Mouse (Mus musculus): Measurements from ENCODE around the gene Wdfy1. TPM values are rescaled to one million over a fixed set of nuclear protein-coding genes. Genes with fewer than 3 reads are reported as not detected.

Gene Wdfy1
- polyA plus RNA-seq, 1 experiment from 2014 or later = 132 TPM

DNA sequence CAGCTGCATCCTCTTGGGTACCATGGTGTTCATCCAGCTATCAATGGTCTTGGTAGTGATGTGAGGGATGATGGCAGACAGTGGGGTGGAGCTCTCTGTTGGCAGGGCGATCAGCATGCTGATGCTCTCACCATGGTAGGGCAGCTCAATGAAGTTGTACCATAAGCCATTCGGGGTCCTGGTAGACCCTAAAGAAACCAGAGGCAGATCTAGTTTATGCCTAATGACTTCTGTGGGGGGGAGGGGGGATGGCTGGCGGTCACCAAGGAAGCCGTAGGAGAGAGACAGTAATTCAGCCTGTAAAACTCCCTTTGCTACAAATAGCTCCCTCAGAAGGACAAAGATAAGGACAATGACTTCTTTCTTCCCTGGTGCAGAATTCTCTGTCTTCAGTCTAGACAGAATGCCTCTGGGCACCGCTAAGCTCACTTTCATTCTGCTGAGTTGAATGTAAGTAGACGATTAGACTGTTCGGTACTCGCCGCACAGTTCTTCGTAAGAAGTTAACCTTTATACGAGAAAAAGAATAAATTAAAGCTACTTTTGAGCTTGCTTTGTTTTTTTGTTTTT lies 27.0 kb upstream of the Wdfy1 start:
- Histone ChIP-seq H3K4me1 (ENCODE audit: control insufficient read depth, insufficient read depth, low read length) (no peaks in the 10 kb centered on the region), H3K9ac (replicated peaks; ENCODE audit: low read length) (no peak overlapping the region), H3K27me3 (ENCODE audit: control insufficient read depth, insufficient read depth, low read length) (no peaks in the 10 kb centered on the region), H3K4me3 (replicated peaks; ENCODE audit: low read depth, low read length) (no peak overlapping the region), H3K9me3 (ENCODE audit: control insufficient read depth, low read length) (no peaks in the 10 kb centered on the region), H3K27ac (replicated peaks; ENCODE audit: low read depth, low read length) (no peak overlapping the region), H3K4me2 (ENCODE audit: low read length) (no peak overlapping the region), H3K36me3 (ENCODE audit: control insufficient read depth, insufficient read depth, low read length) (no peaks in the 10 kb centered on the region)
- DNase-seq = peak; percentile 43
- WGBS = 73% methylated on average over 11 of the region's 11 CpGs
- ATAC-seq (ENCODE audit: low FRiP score, low TSS enrichment) = no peak

DNA sequence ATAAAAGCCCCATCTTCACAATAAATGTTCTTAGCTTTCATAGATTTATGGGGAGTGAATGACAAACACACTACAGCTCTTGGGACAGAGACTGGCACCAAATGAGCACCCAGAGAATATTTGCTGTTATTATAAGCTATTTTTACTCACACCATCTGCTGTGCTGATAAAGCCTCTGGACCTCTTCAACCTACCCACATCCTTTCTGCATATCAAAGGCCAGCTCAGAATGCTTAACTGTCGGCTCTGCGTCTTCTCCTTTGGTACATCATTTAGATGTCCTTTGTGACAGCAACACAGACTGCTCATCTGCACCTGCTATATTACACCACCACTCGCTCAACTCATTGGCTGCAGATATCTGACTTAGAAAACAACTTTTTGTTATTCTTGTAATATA lies 21.1 kb upstream of the Wdfy1 start:
- H3K27me3 ChIP-seq (ENCODE audit: control insufficient read depth, insufficient read depth, low read length) = no peaks in the 10 kb centered on the region
- no peaks in the 10 kb centered on the region for H3K36me3 ChIP-seq (ENCODE audit: control insufficient read depth, insufficient read depth, low read length)
- no peaks in the 10 kb centered on the region for H3K9me3 ChIP-seq (ENCODE audit: control insufficient read depth, low read length)
- H3K4me1 ChIP-seq (ENCODE audit: control insufficient read depth, insufficient read depth, low read length) = no peaks in the 10 kb centered on the region
- DNase-seq = no peak
- H3K9ac ChIP-seq (replicated peaks; ENCODE audit: low read length) = no peak overlapping the region
- 75% methylated on average over 3 of the region's 3 CpGs for WGBS
- no peak overlapping the region for H3K4me2 ChIP-seq (ENCODE audit: low read length)
- H3K27ac ChIP-seq (replicated peaks; ENCODE audit: low read depth, low read length) = no peak overlapping the region
- no peak overlapping the region for H3K4me3 ChIP-seq (replicated peaks; ENCODE audit: low read depth, low read length)
- no peak for ATAC-seq (ENCODE audit: low FRiP score, low TSS enrichment)

DNA sequence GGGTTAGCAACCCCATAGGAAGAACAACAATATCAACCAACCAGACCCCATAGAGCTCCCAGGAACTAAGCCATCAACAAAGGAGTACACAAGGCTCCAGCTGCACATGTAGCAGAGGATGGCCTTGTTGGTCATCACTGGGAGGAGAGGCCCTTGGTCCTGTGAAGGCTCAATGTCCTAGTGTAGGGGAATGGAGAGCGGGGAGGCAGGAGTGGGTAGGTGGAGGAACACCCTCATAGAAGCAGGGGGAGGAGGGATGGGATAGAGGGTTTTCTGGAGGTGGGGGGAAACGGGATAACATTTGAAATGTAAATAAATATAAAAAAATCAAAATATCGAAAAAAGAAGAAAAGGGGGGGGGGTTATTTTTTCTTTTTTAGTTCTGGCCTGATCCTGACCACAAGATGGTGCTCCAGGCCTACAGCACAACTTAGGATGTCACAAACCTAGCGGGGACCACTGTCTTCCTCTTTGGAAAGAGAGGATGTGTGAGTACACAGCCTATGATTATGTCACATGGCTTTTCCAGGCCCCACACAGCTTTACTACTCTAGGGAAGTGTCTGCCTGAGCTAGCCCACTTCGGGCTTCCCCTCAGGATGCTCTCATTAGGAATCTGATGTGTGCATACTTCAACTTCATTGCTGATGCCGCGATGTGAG lies 10.5 kb upstream of the Wdfy1 start:
- H3K4me2 ChIP-seq (ENCODE audit: low read length) = no peak overlapping the region
- H3K27me3 ChIP-seq (ENCODE audit: control insufficient read depth, insufficient read depth, low read length) = no peaks in the 10 kb centered on the region
- H3K9ac ChIP-seq (replicated peaks; ENCODE audit: low read length) = no peak overlapping the region
- H3K9me3 ChIP-seq (ENCODE audit: control insufficient read depth, low read length) = no peaks in the 10 kb centered on the region
- WGBS = 67% methylated on average over 7 of the region's 7 CpGs
- H3K4me1 ChIP-seq (ENCODE audit: control insufficient read depth, insufficient read depth, low read length) = no peaks in the 10 kb centered on the region
- no peak overlapping the region for H3K27ac ChIP-seq (replicated peaks; ENCODE audit: low read depth, low read length)
- H3K4me3 ChIP-seq (replicated peaks; ENCODE audit: low read depth, low read length) = no peak overlapping the region
- peak; percentile 81 for DNase-seq
- ATAC-seq (ENCODE audit: low FRiP score, low TSS enrichment) = peak; percentile 74; the same call in 1 of the 2 replicates
- peaks cover 23% of the 10 kb centered on the region for H3K36me3 ChIP-seq (ENCODE audit: control insufficient read depth, insufficient read depth, low read length)

- ATAC-seq (ENCODE audit: low FRiP score, low TSS enrichment) (no peak), DNase-seq (no peak)
- H3K9me3 ChIP-seq (ENCODE audit: control insufficient read depth, low read length) = no peaks in the 10 kb centered on the region
- no peak overlapping the region for H3K27ac ChIP-seq (replicated peaks; ENCODE audit: low read depth, low read length)
- no peak overlapping the region for H3K4me2 ChIP-seq (ENCODE audit: low read length)
- WGBS = 86% methylated on average over 3 of the region's 3 CpGs
- H3K4me3 ChIP-seq (replicated peaks; ENCODE audit: low read depth, low read length) = no peak overlapping the region
- no peaks in the 10 kb centered on the region for H3K4me1 ChIP-seq (ENCODE audit: control insufficient read depth, insufficient read depth, low read length)
- H3K9ac ChIP-seq (replicated peaks; ENCODE audit: low read length) = no peak overlapping the region
- no peaks in the 10 kb centered on the region for H3K27me3 ChIP-seq (ENCODE audit: control insufficient read depth, insufficient read depth, low read length)
- H3K36me3 ChIP-seq (ENCODE audit: control insufficient read depth, insufficient read depth, low read length) = peaks cover 57% of the 10 kb centered on the region
These were observed 6.5 kb upstream of the Wdfy1 start for GRCm38 (mm10) chr1:79782433-79782832.

DNA sequence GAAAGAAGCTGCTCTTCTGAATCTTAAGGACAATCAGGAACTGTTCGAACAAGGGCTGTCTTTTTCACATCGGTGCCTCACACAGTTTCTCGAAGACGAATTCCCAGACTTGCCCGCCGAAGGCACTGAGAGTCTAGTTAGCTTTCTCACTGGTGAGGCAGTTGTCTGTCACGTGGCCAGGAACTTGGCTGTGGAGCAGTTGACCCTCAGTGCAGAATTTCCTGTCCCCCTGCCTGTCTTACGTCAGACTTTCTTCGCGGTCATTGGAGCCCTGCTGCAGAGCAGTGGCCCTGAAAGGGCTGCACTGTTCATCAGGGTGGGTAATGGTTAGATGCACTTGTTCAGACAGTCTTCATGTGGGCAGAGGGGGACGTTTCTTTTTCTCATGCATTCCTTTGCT lies 2.1 kb upstream of the Wdfy1 start:
- Histone ChIP-seq H3K9me3 (ENCODE audit: control insufficient read depth, low read length) (no peaks in the 10 kb centered on the region), H3K4me1 (ENCODE audit: control insufficient read depth, insufficient read depth, low read length) (peaks cover 3% of the 10 kb centered on the region), H3K27ac (replicated peaks; ENCODE audit: low read depth, low read length) (no peak overlapping the region), H3K4me2 (ENCODE audit: low read length) (no peak overlapping the region), H3K4me3 (replicated peaks; ENCODE audit: low read depth, low read length) (no peak overlapping the region), H3K36me3 (ENCODE audit: control insufficient read depth, insufficient read depth, low read length) (peaks cover 50% of the 10 kb centered on the region), H3K27me3 (ENCODE audit: control insufficient read depth, insufficient read depth, low read length) (no peaks in the 10 kb centered on the region), H3K9ac (replicated peaks; ENCODE audit: low read length) (no peak overlapping the region)
- DNase-seq (no peak), ATAC-seq (ENCODE audit: low FRiP score, low TSS enrichment) (no peak)
- 90% methylated on average over 11 of the region's 11 CpGs for WGBS

DNA sequence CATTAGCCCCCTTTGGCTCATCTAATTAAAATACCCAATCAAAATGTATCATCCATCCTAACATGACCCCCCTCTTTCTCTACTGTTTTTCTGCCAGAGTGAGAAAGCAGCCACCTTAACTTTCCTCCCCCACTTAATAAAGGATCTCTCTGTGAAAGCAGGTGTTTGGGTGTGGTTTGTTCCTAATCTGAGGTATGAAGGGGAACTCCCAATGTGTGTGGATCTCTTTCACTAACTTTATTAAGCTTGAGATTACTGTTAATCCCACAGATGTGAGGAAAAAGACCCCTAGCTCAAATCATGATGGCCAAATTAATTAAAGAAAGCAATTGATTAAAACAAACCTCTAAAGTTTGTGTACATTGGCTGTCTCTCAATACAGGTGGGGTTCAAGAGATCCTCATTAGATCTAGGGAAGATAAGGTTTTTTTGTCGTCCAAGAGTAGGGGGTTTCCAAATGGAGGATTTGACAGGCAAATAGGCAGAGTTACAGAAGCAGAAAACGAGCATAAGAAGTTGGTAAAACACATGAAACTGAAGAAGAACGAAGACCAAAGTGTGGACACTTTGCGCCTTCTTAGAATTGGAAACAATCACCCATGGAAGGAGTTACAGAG lies 1.7 kb downstream of the Wdfy1 start:
- 86% methylated on average over 4 of the region's 4 CpGs for WGBS
- H3K4me2 ChIP-seq (ENCODE audit: low read length) = no peak overlapping the region
- no peaks in the 10 kb centered on the region for H3K9me3 ChIP-seq (ENCODE audit: control insufficient read depth, low read length)
- no peak overlapping the region for H3K4me3 ChIP-seq (replicated peaks; ENCODE audit: low read depth, low read length)
- peaks cover 14% of the 10 kb centered on the region for H3K36me3 ChIP-seq (ENCODE audit: control insufficient read depth, insufficient read depth, low read length)
- no peak overlapping the region for H3K27ac ChIP-seq (replicated peaks; ENCODE audit: low read depth, low read length)
- no peak overlapping the region for H3K9ac ChIP-seq (replicated peaks; ENCODE audit: low read length)
- H3K4me1 ChIP-seq (ENCODE audit: control insufficient read depth, insufficient read depth, low read length) = peaks cover 3% of the 10 kb centered on the region
- DNase-seq = no peak
- ATAC-seq (ENCODE audit: low FRiP score, low TSS enrichment) = no peak
- H3K27me3 ChIP-seq (ENCODE audit: control insufficient read depth, insufficient read depth, low read length) = no peaks in the 10 kb centered on the region

DNA sequence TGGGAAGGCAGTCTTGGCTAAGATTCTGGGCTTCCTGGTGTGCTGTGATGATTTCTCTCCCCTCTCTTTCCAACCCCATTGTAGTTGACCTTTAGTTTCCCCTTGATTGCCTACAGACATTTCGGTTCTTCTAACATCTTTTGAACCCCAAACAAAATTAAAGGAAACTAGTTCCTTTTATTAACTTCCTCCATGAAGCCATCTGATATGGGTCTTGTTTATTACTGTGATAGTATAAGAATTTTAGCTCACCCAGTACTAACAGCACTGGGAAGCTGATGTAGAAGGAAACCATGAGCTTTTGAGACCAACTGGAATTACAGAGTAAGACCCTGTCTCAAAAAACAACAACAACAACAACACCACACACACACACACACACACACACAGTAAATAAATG lies 7.7 kb downstream of the Wdfy1 start:
- Histone ChIP-seq H3K4me2 (ENCODE audit: low read length) (no peak overlapping the region), H3K4me3 (replicated peaks; ENCODE audit: low read depth, low read length) (no peak overlapping the region), H3K36me3 (ENCODE audit: control insufficient read depth, insufficient read depth, low read length) (no peaks in the 10 kb centered on the region), H3K9ac (replicated peaks; ENCODE audit: low read length) (no peak overlapping the region), H3K4me1 (ENCODE audit: control insufficient read depth, insufficient read depth, low read length) (no peaks in the 10 kb centered on the region), H3K27me3 (ENCODE audit: control insufficient read depth, insufficient read depth, low read length) (no peaks in the 10 kb centered on the region), H3K9me3 (ENCODE audit: control insufficient read depth, low read length) (no peaks in the 10 kb centered on the region), H3K27ac (replicated peaks; ENCODE audit: low read depth, low read length) (no peak overlapping the region)
- ATAC-seq (ENCODE audit: low FRiP score, low TSS enrichment) = no peak
- no peak for DNase-seq
- WGBS = 74% methylated on average over 1 of the region's 1 CpGs

DNA sequence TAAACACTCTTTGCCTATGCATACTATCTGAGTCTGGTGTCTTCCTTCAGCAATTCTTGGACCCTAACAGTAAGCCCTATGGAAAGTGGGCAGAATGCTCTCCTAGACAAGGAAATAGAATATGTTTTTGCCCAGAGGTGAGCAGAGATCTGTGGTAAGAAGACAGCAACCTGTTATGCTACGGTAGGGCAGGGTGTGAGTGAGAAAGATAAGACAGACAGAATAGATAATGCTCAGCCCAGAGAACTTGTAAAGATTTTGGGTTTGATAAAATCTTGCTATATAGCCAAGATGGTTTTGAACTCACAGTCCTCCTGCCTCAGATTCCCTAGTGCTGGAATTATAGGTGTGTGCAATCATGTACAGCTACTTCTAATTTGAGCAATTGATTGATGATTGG lies 11.5 kb downstream of the Wdfy1 start:
- H3K4me1 ChIP-seq (ENCODE audit: control insufficient read depth, insufficient read depth, low read length) = peaks cover 20% of the 10 kb centered on the region
- H3K27me3 ChIP-seq (ENCODE audit: control insufficient read depth, insufficient read depth, low read length) = no peaks in the 10 kb centered on the region
- H3K9me3 ChIP-seq (ENCODE audit: control insufficient read depth, low read length) = no peaks in the 10 kb centered on the region
- H3K27ac ChIP-seq (replicated peaks; ENCODE audit: low read depth, low read length) = no peak overlapping the region
- H3K36me3 ChIP-seq (ENCODE audit: control insufficient read depth, insufficient read depth, low read length) = no peaks in the 10 kb centered on the region
- ATAC-seq (ENCODE audit: low FRiP score, low TSS enrichment) = no peak
- no peak overlapping the region for H3K4me3 ChIP-seq (replicated peaks; ENCODE audit: low read depth, low read length)
- no peak overlapping the region for H3K9ac ChIP-seq (replicated peaks; ENCODE audit: low read length)
- 90% methylated on average over 1 of the region's 1 CpGs for WGBS
- no peak overlapping the region for H3K4me2 ChIP-seq (ENCODE audit: low read length)
- DNase-seq = no peak

GRCm38 (mm10) chr1:79764031-79764430 lies 11.9 kb downstream of the Wdfy1 start:
- H3K4me1 ChIP-seq (ENCODE audit: control insufficient read depth, insufficient read depth, low read length) = peaks cover 24% of the 10 kb centered on the region
- no peaks in the 10 kb centered on the region for H3K27me3 ChIP-seq (ENCODE audit: control insufficient read depth, insufficient read depth, low read length)
- H3K27ac ChIP-seq (replicated peaks; ENCODE audit: low read depth, low read length) = no peak overlapping the region
- H3K9ac ChIP-seq (replicated peaks; ENCODE audit: low read length) = no peak overlapping the region
- no peak overlapping the region for H3K4me3 ChIP-seq (replicated peaks; ENCODE audit: low read depth, low read length)
- no peak for ATAC-seq (ENCODE audit: low FRiP score, low TSS enrichment)
- no peaks in the 10 kb centered on the region for H3K9me3 ChIP-seq (ENCODE audit: control insufficient read depth, low read length)
- WGBS = 81% methylated on average over 2 of the region's 2 CpGs
- no peak for DNase-seq
- no peak overlapping the region for H3K4me2 ChIP-seq (ENCODE audit: low read length)
- H3K36me3 ChIP-seq (ENCODE audit: control insufficient read depth, insufficient read depth, low read length) = no peaks in the 10 kb centered on the region
